Mouse (Mus musculus): Measurements from ENCODE around the gene Dld.

DNA sequence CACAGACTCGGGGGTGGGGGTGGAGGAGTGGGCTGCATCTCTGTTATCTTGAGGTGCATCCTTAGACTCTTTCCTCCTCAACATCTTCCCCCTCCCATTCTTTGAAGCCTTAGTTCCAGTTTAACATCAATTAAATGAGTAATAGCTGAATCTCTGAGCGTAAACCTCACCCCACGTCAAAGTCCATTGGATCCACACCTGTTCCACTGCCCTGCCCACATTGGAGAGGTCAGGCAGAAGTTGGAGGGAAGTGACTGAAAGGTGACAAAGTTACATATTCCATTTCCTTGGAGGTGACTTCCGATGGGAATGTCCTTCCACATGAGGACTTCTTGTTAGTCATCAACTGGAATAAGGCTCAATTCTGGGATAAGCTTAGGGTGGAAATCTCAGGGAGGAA is 46.5 kb upstream of the Dld start:
- TF ChIP-seq POLR2A (IDR thresholded peaks at IDR 0.05; ENCODE audit: control insufficient read depth, low read depth, low read length), result no peak
- TF ChIP-seq CTCF (IDR thresholded peaks at IDR 0.05; ENCODE audit: control insufficient read depth, insufficient read depth, insufficient replicate concordance, low read depth, low read length), result no peak
